Mouse (Mus musculus): ENCODE results near the gene H2bfm.

DNA sequence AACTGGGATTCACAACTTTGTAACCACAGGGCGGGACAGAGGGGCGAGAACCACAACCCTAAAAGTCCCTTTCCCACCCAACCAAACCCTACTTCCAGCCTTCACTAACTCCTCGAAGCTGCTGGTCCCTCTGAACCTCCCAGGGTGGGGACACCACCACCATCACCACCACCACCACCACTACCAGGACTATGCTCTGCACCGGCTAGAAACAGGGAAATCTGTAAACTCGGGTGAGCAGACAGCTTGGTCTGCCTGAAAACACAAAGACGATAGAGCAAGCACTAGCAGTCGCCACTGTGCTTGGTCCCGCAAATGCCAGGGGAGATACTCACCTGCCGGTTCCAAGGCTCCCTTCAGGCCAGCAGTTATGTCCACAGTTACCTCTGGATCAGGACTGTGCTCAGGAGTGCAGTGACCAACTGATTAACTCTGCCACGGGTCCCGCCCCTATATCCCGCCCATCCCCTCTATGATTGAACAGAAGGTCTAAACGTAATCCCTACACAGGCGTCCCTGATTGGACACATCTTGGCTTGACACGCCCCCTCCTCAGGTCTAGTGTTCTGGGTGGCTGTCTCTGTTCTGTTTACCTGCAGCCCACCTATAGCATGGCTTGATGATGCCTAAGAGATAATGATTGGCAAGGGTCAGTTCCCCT lies 49.4 kb downstream of the H2bfm start, which contains the start of the genes Tmsb15l and Tmsb15b1:
- TF ChIP-seq CTCF (IDR thresholded peaks at IDR 0.05) (no peak), POLR2A (IDR thresholded peaks at IDR 0.05; ENCODE audit: insufficient read depth, low read depth, low read length) (no peak), EP300 (IDR thresholded peaks at IDR 0.05; ENCODE audit: insufficient read depth, low read depth, low read length) (no peak)

Measured in heart, adult 2 months (tissue).